Mouse (Mus musculus) embryonic facial prominence, embryonic 14.5 days (tissue): ENCODE measurements around the gene Rgcc. TPM values are rescaled to one million over a fixed set of nuclear protein-coding genes. Genes with fewer than 3 reads are reported as not detected.
A peak's percentile ranks its signal among the peaks of the same experiment; 100 is the strongest.

Experiments
- ATAC-seq: fragments of 200-750 bp; cut with Nextera tagmentation; 2 replicates; pipeline ENCODE4 v1.8.0; 2017; ENCODE audit warnings: low read depth, moderate number of reproducible peaks, moderate TSS enrichment
- DNase-seq: peaks from one replicate; pipeline ENCODE4 v3.0.0-alpha.2; 2015; ENCODE audit warnings: low spot score
- H3K27ac ChIP-seq: fragments of 300-500 bp; sonication (generic); replicated peaks from 2 replicates; pipeline ENCODE4 v1.5.1; 2014; ENCODE audit warnings: low read depth, mild to moderate bottlenecking, low read length, moderate library complexity
- H3K27me3 ChIP-seq: fragments of 300-500 bp; sonication (generic); replicated peaks from 2 replicates; pipeline ENCODE4 v1.6.1; 2014; ENCODE audit warnings: low read length; ENCODE audit not compliant: control insufficient read depth, insufficient read depth
- H3K36me3 ChIP-seq: fragments of 300-500 bp; sonication (generic); 2 replicates; pipeline ENCODE4 v1.6.1; 2014; ENCODE audit warnings: low read length, mixed read lengths; ENCODE audit not compliant: control insufficient read depth, insufficient read depth
- H3K4me1 ChIP-seq: fragments of 300-500 bp; sonication (generic); 2 replicates; pipeline ENCODE4 v1.6.1; 2014; ENCODE audit warnings: antibody characterized with exemption, low read length; ENCODE audit not compliant: control insufficient read depth, insufficient read depth
- H3K4me2 ChIP-seq: fragments of 300-500 bp; sonication (generic); 2 replicates; pipeline ENCODE4 v1.6.1; 2014; ENCODE audit warnings: low read depth, mild to moderate bottlenecking, low read length, moderate library complexity, mixed read lengths
- H3K4me3 ChIP-seq: fragments of 300-500 bp; sonication (generic); 2 replicates; pipeline ENCODE4 v1.5.1; 2014; ENCODE audit warnings: low read depth, mild to moderate bottlenecking, low read length
- H3K9ac ChIP-seq: fragments of 300-500 bp; sonication (generic); 2 replicates; pipeline ENCODE4 v1.6.1; 2014; ENCODE audit warnings: low read depth, mild to moderate bottlenecking, low read length, moderate library complexity, mixed read lengths
- H3K9me3 ChIP-seq: fragments of 300-500 bp; sonication (generic); 2 replicates; pipeline ENCODE4 v1.6.1; 2016; ENCODE audit warnings: low read length; ENCODE audit not compliant: control insufficient read depth
- whole genome bisulfite sequencing: fragments of 180-500 bp; shearing (Covaris S2); extraction: QIAGEN DNeasy Blood & Tissue Kit; methylation state at CpG from one replicate; pipeline ENCODE4 v1.1.7; 2014; 5-methylcytosine and 5-hydroxymethylcytosine counted together
- polyA plus RNA-seq: library from polyadenylated mRNA; unstranded; fragments of >200 nt; fragmentation: Nextera tagmentation; extraction: Ambion mirVana; gene quantifications from 2 replicates; pipeline ENCODE4 v1.2.1, GENCODE M21; 2014

Rgcc gene
- polyA plus RNA-seq, 1 experiment from 2014 or later: 89.5 TPM

DNA sequence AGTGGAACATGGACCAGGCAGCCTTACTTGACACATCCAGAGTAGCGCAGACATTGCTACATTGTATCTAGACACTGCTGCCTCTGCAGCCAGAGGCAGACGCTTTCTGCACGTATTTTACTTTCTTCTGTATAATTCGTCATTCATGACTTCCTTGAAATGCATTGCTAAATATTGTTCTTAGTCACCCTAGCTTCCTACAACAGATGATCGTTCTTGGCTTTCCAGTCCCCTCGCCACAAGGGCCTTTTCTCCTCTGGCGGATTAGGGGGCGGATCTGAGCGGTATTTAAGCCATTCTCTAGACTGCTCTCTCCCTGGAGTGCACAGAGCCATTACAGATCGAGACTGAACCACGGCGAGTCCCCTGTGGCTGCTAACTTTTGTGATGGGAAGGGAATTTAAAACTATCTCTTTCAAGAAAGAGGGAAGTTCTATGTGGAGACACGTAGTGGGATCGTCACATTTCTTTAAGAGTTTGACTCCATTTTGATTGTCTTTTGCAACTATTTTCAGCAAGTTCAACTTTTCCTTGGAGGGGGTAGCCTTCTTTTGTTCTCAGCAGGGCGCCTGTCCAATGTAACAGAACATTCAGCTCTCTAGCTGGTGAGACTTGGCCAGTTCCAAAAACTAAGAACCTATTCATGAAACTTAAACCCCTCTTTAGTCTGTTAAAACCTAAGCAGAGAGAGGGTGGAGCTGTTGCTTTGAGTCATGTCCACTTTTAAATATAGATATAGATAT is 10.6 kb downstream of the Rgcc start:
- H3K4me1 ChIP-seq: peaks cover 20% of the 10 kb centered on the region
- H3K27me3 ChIP-seq: no peaks in the 10 kb centered on the region
- DNase-seq: peak; percentile 69
- no peaks in the 10 kb centered on the region for H3K9me3 ChIP-seq
- no peak overlapping the region for H3K4me3 ChIP-seq
- H3K9ac ChIP-seq: no peak overlapping the region
- peak; percentile 58 for ATAC-seq
- no peak overlapping the region for H3K27ac ChIP-seq
- WGBS: 20% methylated on average over 15 of the region's 15 CpGs
- H3K36me3 ChIP-seq: 0 out of 2 replicates have a peak, but pooled peaks cover 5% of the 10 kb centered on the region
- peak overlapping the region; percentile 26; the same call in 1 of the 2 replicates for H3K4me2 ChIP-seq

DNA sequence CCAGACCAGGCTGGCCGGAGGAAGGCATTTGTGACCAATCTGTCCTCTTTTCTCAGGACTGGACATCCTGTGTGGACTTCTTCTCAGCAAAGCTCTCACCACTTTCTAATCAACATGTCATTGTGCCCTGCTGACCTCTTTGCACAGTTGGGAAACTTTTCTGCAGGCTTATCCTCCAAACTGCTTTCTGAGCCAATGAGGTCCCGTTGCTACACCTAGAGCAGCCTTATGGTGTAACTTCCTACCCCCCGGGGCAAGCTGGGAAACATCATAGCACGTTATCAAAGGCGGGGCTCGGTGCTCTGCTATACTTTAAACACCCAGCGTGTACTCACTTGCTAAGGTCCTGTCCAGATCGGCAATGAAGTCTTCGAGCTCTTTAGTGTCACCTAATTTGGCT is 11.5 kb downstream of the Rgcc start:
- ATAC-seq (no peak), DNase-seq (no peak)
- Histone ChIP-seq H3K4me2 (no peak overlapping the region), H3K27me3 (no peaks in the 10 kb centered on the region), H3K9ac (no peak overlapping the region), H3K4me1 (peaks cover 20% of the 10 kb centered on the region), H3K36me3 (0 out of 2 replicates have a peak, but pooled peaks cover 5% of the 10 kb centered on the region), H3K4me3 (no peak overlapping the region), H3K9me3 (no peaks in the 10 kb centered on the region), H3K27ac (no peak overlapping the region)
- WGBS: 38% methylated on average over 9 of the region's 9 CpGs

- 63% methylated on average over 3 of the region's 3 CpGs for WGBS
- Histone ChIP-seq H3K9me3 (no peaks in the 10 kb centered on the region), H3K4me3 (no peak overlapping the region)
Observed at GRCm38 (mm10) chr14:79288280-79288679, 13.2 kb downstream of the Rgcc start.

GRCm38 (mm10) chr14:79287251-79287863 is 14.1 kb downstream of the Rgcc start:
- Histone ChIP-seq H3K4me2 (no peak overlapping the region), H3K36me3 (0 out of 2 replicates have a peak, but pooled peaks cover 5% of the 10 kb centered on the region), H3K27me3 (no peaks in the 10 kb centered on the region), H3K9ac (no peak overlapping the region), H3K27ac (no peak overlapping the region), H3K4me1 (peaks cover 9% of the 10 kb centered on the region), H3K4me3 (no peak overlapping the region), H3K9me3 (no peaks in the 10 kb centered on the region)
- DNase-seq (no peak), ATAC-seq (no peak)
- WGBS: 86% methylated on average over 7 of the region's 7 CpGs

More at GRCm38 (mm10) chr14:79288280-79288679, 13.2 kb downstream of the Rgcc start:
- DNase-seq (no peak), ATAC-seq (no peak)
- no peak overlapping the region for H3K4me2 ChIP-seq
- H3K36me3 ChIP-seq: 0 out of 2 replicates have a peak, but pooled peaks cover 5% of the 10 kb centered on the region
- no peak overlapping the region for H3K9ac ChIP-seq
- H3K27me3 ChIP-seq: no peaks in the 10 kb centered on the region
- H3K27ac ChIP-seq: no peak overlapping the region
- peaks cover 19% of the 10 kb centered on the region for H3K4me1 ChIP-seq

- ATAC-seq (no peak), DNase-seq (no peak)
- no peaks in the 10 kb centered on the region for H3K27me3 ChIP-seq
- H3K4me1 ChIP-seq: peaks cover 2% of the 10 kb centered on the region; the same call in 1 of the 2 replicates
- 95% methylated on average over 5 of the region's 5 CpGs for WGBS
- no peak overlapping the region for H3K4me3 ChIP-seq
- H3K4me2 ChIP-seq: no peak overlapping the region
- 0 out of 2 replicates have a peak, but pooled peaks cover 5% of the 10 kb centered on the region for H3K36me3 ChIP-seq
- no peak overlapping the region for H3K27ac ChIP-seq
- no peaks in the 10 kb centered on the region for H3K9me3 ChIP-seq
- H3K9ac ChIP-seq: no peak overlapping the region
Observed at GRCm38 (mm10) chr14:79285549-79285948, 15.9 kb downstream of the Rgcc start.

GRCm38 (mm10) chr14:79284616-79285015 is 16.8 kb downstream of the Rgcc start:
- DNase-seq (no peak), ATAC-seq (no peak)
- H3K27ac ChIP-seq: no peak overlapping the region
- H3K4me3 ChIP-seq: no peak overlapping the region
- no peak overlapping the region for H3K4me2 ChIP-seq
- H3K9me3 ChIP-seq: no peaks in the 10 kb centered on the region
- H3K9ac ChIP-seq: no peak overlapping the region
- no peaks in the 10 kb centered on the region for H3K27me3 ChIP-seq
- H3K4me1 ChIP-seq: no peaks in the 10 kb centered on the region
- H3K36me3 ChIP-seq: 0 out of 2 replicates have a peak, but pooled peaks cover 5% of the 10 kb centered on the region
- 82% methylated on average over 4 of the region's 4 CpGs for WGBS

DNA sequence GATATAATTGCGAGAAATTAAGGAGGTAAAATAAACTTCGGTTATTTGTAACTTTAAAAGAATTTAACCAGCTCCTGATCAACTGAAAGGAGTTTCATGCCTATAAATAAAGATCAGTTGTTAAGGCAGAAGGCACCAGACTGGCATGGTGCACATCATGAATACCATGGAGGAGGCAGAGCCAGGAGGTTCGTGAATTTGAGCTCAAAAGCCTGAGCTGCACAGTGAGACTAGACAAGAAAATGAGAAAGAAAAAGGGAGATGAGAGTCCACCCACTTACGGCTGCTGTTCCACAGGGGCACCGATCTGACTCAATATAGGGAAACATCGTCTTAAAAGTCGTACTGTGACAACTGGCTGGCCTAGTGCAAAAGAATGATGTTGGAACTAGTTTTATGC is 17.5 kb downstream of the Rgcc start:
- Histone ChIP-seq H3K36me3 (0 out of 2 replicates have a peak, but pooled peaks cover 3% of the 10 kb centered on the region), H3K27ac (no peak overlapping the region), H3K9me3 (no peaks in the 10 kb centered on the region), H3K9ac (no peak overlapping the region), H3K27me3 (no peaks in the 10 kb centered on the region), H3K4me1 (no peaks in the 10 kb centered on the region), H3K4me3 (no peak overlapping the region), H3K4me2 (no peak overlapping the region)
- ATAC-seq (no peak), DNase-seq (no peak)
- 88% methylated on average over 7 of the region's 7 CpGs for WGBS

- DNase-seq (no peak), ATAC-seq (no peak)
- WGBS: 90% methylated on average over 9 of the region's 9 CpGs
- Histone ChIP-seq H3K27me3 (no peaks in the 10 kb centered on the region), H3K4me3 (no peak overlapping the region), H3K27ac (no peak overlapping the region), H3K4me2 (no peak overlapping the region), H3K4me1 (no peaks in the 10 kb centered on the region), H3K36me3 (no peaks in the 10 kb centered on the region), H3K9ac (no peak overlapping the region), H3K9me3 (no peaks in the 10 kb centered on the region)
Observed at GRCm38 (mm10) chr14:79281894-79282553, 19.4 kb downstream of the Rgcc start.
